9 mouse cellular contexts compared by ENCODE assay signal in the genomic region with DNA sequence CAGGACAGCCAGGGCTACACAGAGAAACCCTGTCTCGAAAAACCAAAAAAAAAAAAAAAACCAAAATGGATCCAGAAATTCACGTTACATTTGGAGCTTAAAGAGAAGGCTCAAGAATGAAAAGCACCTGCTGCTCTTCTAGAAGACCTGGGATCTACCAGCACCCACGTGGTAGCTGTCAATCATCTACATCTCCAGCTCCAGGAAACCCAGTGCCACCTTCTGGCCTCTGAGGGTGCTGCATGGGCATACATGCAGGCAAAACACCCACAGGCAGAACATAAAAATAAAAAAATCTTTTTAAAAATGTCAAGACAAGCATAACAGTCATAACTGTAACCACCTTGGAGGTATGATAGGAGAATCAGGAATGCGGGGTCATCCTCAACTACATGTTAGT. TPM values are rescaled to one million over a fixed set of nuclear protein-coding genes. Genes with fewer than 3 reads are reported as not detected.
A peak's percentile ranks its signal among the peaks of the same experiment; 100 is the strongest.
DNase-seq lines count a peak whose midpoint lies in the region; ATAC-seq and TF ChIP-seq lines count a peak whose summit lies in the region.
"Had no signal": no experiment of that assay in that cellular context is flagged by ENCODE, and none has a peak within 500 bp of the region (broad histone marks: within the 10 kb centered on the region; RNA-seq: fewer than 3 reads in every experiment).

No protein-coding gene starts in this region.

- H3K79me2 ChIP-seq in MEL (ENCODE audit: control insufficient read depth, insufficient read depth, low read length, poor library complexity) = peaks cover 5% of the 10 kb centered on the region

- H3K27me3 ChIP-seq in hindbrain, postnatal 0 days (ENCODE audit: insufficient read depth, low read length) = no peaks in the 10 kb centered on the region
- no peaks in the 10 kb centered on the region; the same call in 1 of the 2 replicates for H3K27me3 ChIP-seq in hindbrain, embryonic 12.5 days
- no peaks in the 10 kb centered on the region for H3K27me3 ChIP-seq in MEL (ENCODE audit: control insufficient read depth in 1 of 2, insufficient read depth in 2 of 2, low read length in 2 of 2)
- 0 out of 2 replicates have a peak, but pooled peaks cover 7% of the 10 kb centered on the region for H3K27me3 ChIP-seq in forebrain, embryonic 12.5 days
- H3K27me3 ChIP-seq: embryonic facial prominence, embryonic 12.5 days had no signal

- peak; percentile 73 for TF ChIP-seq CTCF in hindbrain, postnatal 0 days (IDR thresholded peaks at IDR 0.05; ENCODE audit: low read depth)
- TF ChIP-seq CTCF in MEL (IDR thresholded peaks at IDR 0.05 in 2 of 3, conservative IDR thresholded peaks at IDR 0.05 in 1 of 3; ENCODE audit: control insufficient read depth in 1 of 3, insufficient read depth in 1 of 3, low read depth in 2 of 3, low read length in 3 of 3, poor library complexity in 1 of 3, severe bottlenecking in 1 of 3) = peak; percentile 60 to 84 (median 76)

- ATAC-seq in hindbrain, postnatal 0 days = no peak
- no peak for ATAC-seq in hindbrain, embryonic 12.5 days (ENCODE audit: low FRiP score)
- ATAC-seq in granulocyte monocyte progenitor cell, adult 5-6 weeks (replicated peaks; ENCODE audit: poor library complexity, severe bottlenecking) = peak; percentile 48
- ATAC-seq in forebrain, embryonic 12.5 days (ENCODE audit: low FRiP score) = no peak

- no peaks in the 10 kb centered on the region for H3K36me3 ChIP-seq in hindbrain, postnatal 0 days (ENCODE audit: insufficient read depth, low read length)
- no peaks in the 10 kb centered on the region for H3K36me3 ChIP-seq in hindbrain, embryonic 12.5 days
- peaks cover 0 to 12% of the 10 kb centered on the region in 2 experiments; a peak in 2 of 4 replicates for H3K36me3 ChIP-seq in MEL (ENCODE audit: control insufficient read depth in 1 of 2, insufficient read depth in 2 of 2, low read length in 2 of 2)
- H3K36me3 ChIP-seq in forebrain, embryonic 12.5 days (replicated peaks) = no peaks in the 10 kb centered on the region
- H3K36me3 ChIP-seq: embryonic facial prominence, embryonic 12.5 days had no signal

- no peaks in the 10 kb centered on the region for H3K9me3 ChIP-seq in hindbrain, postnatal 0 days (ENCODE audit: low read length)
- H3K9me3 ChIP-seq in hindbrain, embryonic 12.5 days (replicated peaks) = no peaks in the 10 kb centered on the region
- H3K9me3 ChIP-seq in MEL (replicated peaks; ENCODE audit: insufficient read depth, low read length) = no peaks in the 10 kb centered on the region
- H3K9me3 ChIP-seq in forebrain, embryonic 12.5 days = no peaks in the 10 kb centered on the region
- H3K9me3 ChIP-seq: embryonic facial prominence, embryonic 12.5 days had no signal

- H3K27ac ChIP-seq in hindbrain, postnatal 0 days = no peak overlapping the region
- H3K27ac ChIP-seq in hindbrain, embryonic 12.5 days = no peak overlapping the region
- no peak overlapping the region for H3K27ac ChIP-seq in MEL (ENCODE audit: control insufficient read depth, low read depth, low read length)
- no peak overlapping the region for H3K27ac ChIP-seq in forebrain, embryonic 12.5 days
- H3K27ac ChIP-seq: embryonic facial prominence, embryonic 12.5 days had no signal

- peak; percentile 61 for TF ChIP-seq RAD21 in MEL (IDR thresholded peaks at IDR 0.05; ENCODE audit: low read depth, low read length)

- DNase-seq in hindbrain, postnatal 0 days (ENCODE audit: low spot score) = peak; percentile 76
- peak; percentile 80 to 84 for DNase-seq in B cell, adult 2 months
- DNase-seq in MEL (ENCODE audit: low read depth, low spot score) = peak; percentile 88
- peak; percentile 89 for DNase-seq in lung, postnatal 36 days
- DNase-seq in thymus, postnatal 0 days (ENCODE audit: low spot score) = peak; percentile 84

- H3K4me1 ChIP-seq in hindbrain, postnatal 0 days (ENCODE audit: insufficient read depth, low read length) = no peaks in the 10 kb centered on the region
- H3K4me1 ChIP-seq in hindbrain, embryonic 12.5 days = peaks cover 6% of the 10 kb centered on the region
- peaks cover 7 to 13% of the 10 kb centered on the region in 2 experiments for H3K4me1 ChIP-seq in MEL (ENCODE audit: control insufficient read depth in 1 of 2, insufficient read depth in 2 of 2, low read length in 2 of 2)
- peaks cover 5% of the 10 kb centered on the region for H3K4me1 ChIP-seq in forebrain, embryonic 12.5 days

- no peak for TF ChIP-seq POLR2A in MEL (IDR thresholded peaks at IDR 0.05; ENCODE audit: control insufficient read depth in 1 of 2, insufficient read depth in 1 of 2, low read depth in 1 of 2, low read length in 2 of 2, poor library complexity in 1 of 2)

- WGBS in hindbrain, postnatal 0 days = 58% methylated on average over 4 of the region's 4 CpGs
- 60% methylated on average over 4 of the region's 4 CpGs for WGBS in hindbrain, embryonic 12.5 days
- WGBS in forebrain, embryonic 12.5 days = 56% methylated on average over 4 of the region's 4 CpGs

- no peak overlapping the region for H3K4me2 ChIP-seq in hindbrain, postnatal 0 days (ENCODE audit: low read depth, low read length)
- H3K4me2 ChIP-seq in hindbrain, embryonic 12.5 days (replicated peaks) = no peak overlapping the region
- no peak overlapping the region for H3K4me2 ChIP-seq in forebrain, embryonic 12.5 days
- H3K4me2 ChIP-seq: embryonic facial prominence, embryonic 12.5 days had no signal

- peak in 1 of 2 experiments; percentile 7; a peak in 1 of 4 replicates for TF ChIP-seq EP300 in MEL (IDR thresholded peaks at IDR 0.05; ENCODE audit: low read depth in 1 of 2, low read length in 2 of 2)

- H3K9ac ChIP-seq in hindbrain, postnatal 0 days (replicated peaks; ENCODE audit: low read length) = no peak overlapping the region
- no peak overlapping the region for H3K9ac ChIP-seq in hindbrain, embryonic 12.5 days
- no peak overlapping the region for H3K9ac ChIP-seq in MEL (ENCODE audit: control insufficient read depth, low read depth, low read length, poor library complexity, severe bottlenecking)
- H3K9ac ChIP-seq in forebrain, embryonic 12.5 days = no peak overlapping the region
- H3K9ac ChIP-seq: embryonic facial prominence, embryonic 12.5 days had no signal

- H3K4me3 ChIP-seq in hindbrain, postnatal 0 days (ENCODE audit: low read length) = no peak overlapping the region
- no peak overlapping the region for H3K4me3 ChIP-seq in hindbrain, embryonic 12.5 days
- no peak overlapping the region for H3K4me3 ChIP-seq in MEL (ENCODE audit: control insufficient read depth in 1 of 2, insufficient read depth in 1 of 2, low read depth in 2 of 2, low read length in 2 of 2)
- no peak overlapping the region for H3K4me3 ChIP-seq in forebrain, embryonic 12.5 days (replicated peaks)
- H3K4me3 ChIP-seq: embryonic facial prominence, embryonic 12.5 days had no signal

TF ChIP-seq in MEL, 35 proteins besides CTCF, POLR2A, EP300 and RAD21 (continues in another document):
- no peak for TF ChIP-seq KAT2A (conservative IDR thresholded peaks at IDR 0.05; ENCODE audit: low read depth, low read length)
- peak; percentile 82 for TF ChIP-seq SMC3 (IDR thresholded peaks at IDR 0.05; ENCODE audit: low read depth, low read length)
- no peak for TF ChIP-seq CHD1 (IDR thresholded peaks at IDR 0.05; ENCODE audit: low read depth, low read length)
- TF ChIP-seq ELF1 (IDR thresholded peaks at IDR 0.05; ENCODE audit: low read depth, low read length) = peak; percentile 11; the same call in 1 of the 2 replicates
- TF ChIP-seq NELFE (IDR thresholded peaks at IDR 0.05; ENCODE audit: low read depth, low read length) = no peak
- peak in 1 of 2 experiments; percentile 46; a peak in 1 of 4 replicates for TF ChIP-seq USF2 (IDR thresholded peaks at IDR 0.05; ENCODE audit: borderline replicate concordance in 1 of 2, insufficient read depth in 1 of 2, low read depth in 1 of 2, low read length in 2 of 2)
- TF ChIP-seq MEF2A (IDR thresholded peaks at IDR 0.05; ENCODE audit: extremely low read depth, insufficient replicate concordance, low read depth, low read length, poor library complexity, severe bottlenecking) = no peak
- peak; percentile 85 for TF ChIP-seq USF1 (IDR thresholded peaks at IDR 0.05; ENCODE audit: low read depth, low read length)
- no peak for TF ChIP-seq JUND (IDR thresholded peaks at IDR 0.05; ENCODE audit: low read depth, low read length)
- peak; percentile 93 for TF ChIP-seq MAX (IDR thresholded peaks at IDR 0.05; ENCODE audit: low read length)
- TF ChIP-seq BHLHE40 (IDR thresholded peaks at IDR 0.05; ENCODE audit: borderline replicate concordance, low read depth, low read length) = peak; percentile 38; the same call in 1 of the 2 replicates
- TF ChIP-seq ZNF384 (IDR thresholded peaks at IDR 0.05; ENCODE audit: low read depth, low read length) = no peak; the same call in 1 of the 2 replicates
- TF ChIP-seq MXI1 (IDR thresholded peaks at IDR 0.05; ENCODE audit: low read depth, low read length) = peak; percentile 96

RNA-seq across cellular contexts. Expression of a gene that starts 4.5 kb away (rescaled TPM):
- 54.6 and 59.7 TPM in 2 replicates for total RNA-seq in hindbrain, postnatal 0 days (2014; rRNA removed)
- 27.9 and 28.0 TPM in 2 replicates for polyA plus RNA-seq in hindbrain, postnatal 0 days (2015; fragmentation: Nextera tagmentation; extraction: Ambion mirVana)
- polyA plus RNA-seq in hindbrain, embryonic 12.5 days (2016; fragmentation: Nextera tagmentation; extraction: Ambion mirVana) = 51.5 and 52.0 TPM in 2 replicates
- total RNA-seq in MEL (2012; rRNA removed) = 17.1 and 20.4 TPM in 2 replicates
- polyA plus RNA-seq in MEL (2012; ENCODE audit: insufficient read depth in 1 of 2, insufficient read length in 2 of 2, low read depth in 1 of 2, low replicate concordance in 2 of 2, missing spikeins in 1 of 2) = 10 to 100 TPM in 1 of 2 experiments, not detected in 1; 18.9 TPM
- 21.1 and 21.8 TPM in 2 replicates for total RNA-seq in granulocyte monocyte progenitor cell, adult 5-6 weeks (2014; fragmentation: Nextera tagmentation)
- total RNA-seq in granulocyte monocyte progenitor cell, adult 5-6 weeks (2017) = 12.7 and 13.3 TPM in 2 replicates
- 33.0 and 34.4 TPM in 2 replicates for polyA plus RNA-seq in thymus, postnatal 0 days (2015; fragmentation: Nextera tagmentation; extraction: Ambion mirVana)
- 49.4 and 49.8 TPM in 2 replicates for polyA plus RNA-seq in forebrain, embryonic 12.5 days (2016; fragmentation: Nextera tagmentation; extraction: Ambion mirVana)

RNA-seq across cellular contexts. Expression of a gene that starts 47.3 kb away (rescaled TPM):
- total RNA-seq in hindbrain, postnatal 0 days (2014; rRNA removed) = 82.6 and 97.4 TPM in 2 replicates
- 35.9 and 36.5 TPM in 2 replicates for polyA plus RNA-seq in hindbrain, postnatal 0 days (2015; fragmentation: Nextera tagmentation; extraction: Ambion mirVana)
- 36.2 and 38.4 TPM in 2 replicates for polyA plus RNA-seq in hindbrain, embryonic 12.5 days (2016; fragmentation: Nextera tagmentation; extraction: Ambion mirVana)
- 326 and 348 TPM in 2 replicates for total RNA-seq in MEL (2012; rRNA removed)
- polyA plus RNA-seq in MEL (2012; ENCODE audit: insufficient read depth in 1 of 2, insufficient read length in 2 of 2, low read depth in 1 of 2, low replicate concordance in 2 of 2, missing spikeins in 1 of 2) = 100 to 1,000 TPM; 637 to 650 TPM
- total RNA-seq in granulocyte monocyte progenitor cell, adult 5-6 weeks (2014; fragmentation: Nextera tagmentation) = 505 and 572 TPM in 2 replicates
- total RNA-seq in granulocyte monocyte progenitor cell, adult 5-6 weeks (2017) = 503 and 505 TPM in 2 replicates
- 74.1 and 74.4 TPM in 2 replicates for polyA plus RNA-seq in thymus, postnatal 0 days (2015; fragmentation: Nextera tagmentation; extraction: Ambion mirVana)
- polyA plus RNA-seq in forebrain, embryonic 12.5 days (2016; fragmentation: Nextera tagmentation; extraction: Ambion mirVana) = 32.1 and 36.1 TPM in 2 replicates
